Mouse (Mus musculus): ENCODE results near the gene Lrrc9. TPM values are rescaled to one million over a fixed set of nuclear protein-coding genes. Genes with fewer than 3 reads are reported as not detected.

Gene Lrrc9
- polyA plus RNA-seq, 1 experiment from 2014 or later, result 0.05 TPM

DNA sequence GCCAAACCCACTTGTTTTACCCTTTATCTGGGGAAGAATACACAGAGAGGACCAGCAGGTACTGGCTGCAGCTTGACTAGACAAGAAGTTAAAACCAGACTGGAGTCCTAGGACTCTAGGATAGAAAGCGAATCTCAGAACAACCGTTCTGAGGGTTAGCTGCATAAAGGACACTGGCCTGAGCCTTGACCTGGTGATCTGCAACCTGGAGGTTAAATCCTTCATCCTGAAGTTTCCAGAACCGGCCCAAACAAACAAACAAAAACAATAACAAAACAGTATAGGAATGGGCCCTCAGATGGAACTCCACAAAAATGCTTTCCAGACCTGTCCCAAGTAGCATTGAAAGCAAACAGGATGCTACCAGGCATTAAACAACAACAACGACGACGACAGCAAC lies 32.7 kb upstream of the Lrrc9 start, which contains the start of gene Rtn1:
Gene Rtn1, minus strand, starts transcription at position 101 of the 400 bp plus-strand sequence.
- Histone ChIP-seq H3K27ac (ENCODE audit: low read depth, low read length) (no peak within 1 kb of the TSS), H3K9me3 (ENCODE audit: control insufficient read depth) (no peaks in the 10 kb centered on the region), H3K36me3 (ENCODE audit: control insufficient read depth, insufficient read depth) (no peaks in the 10 kb centered on the region), H3K27me3 (replicated peaks; ENCODE audit: control insufficient read depth, insufficient read depth, low read length) (peaks cover 26% of the 10 kb centered on the region), H3K4me1 (replicated peaks; ENCODE audit: control insufficient read depth, insufficient read depth, low read length) (no peaks in the 10 kb centered on the region), H3K4me2 (replicated peaks; ENCODE audit: low read depth) (peak within 1 kb of the TSS; percentile 77), H3K4me3 (ENCODE audit: low read depth, low read length) (peak within 1 kb of the TSS; percentile 53), H3K9ac (ENCODE audit: low read depth, low read length) (no peak within 1 kb of the TSS)
- no peak for TF ChIP-seq CTCF (IDR thresholded peaks at IDR 0.05; ENCODE audit: low read depth)
- ATAC-seq, result no peak
- WGBS, result 49% methylated on average over 6 of the region's 6 CpGs

DNA sequence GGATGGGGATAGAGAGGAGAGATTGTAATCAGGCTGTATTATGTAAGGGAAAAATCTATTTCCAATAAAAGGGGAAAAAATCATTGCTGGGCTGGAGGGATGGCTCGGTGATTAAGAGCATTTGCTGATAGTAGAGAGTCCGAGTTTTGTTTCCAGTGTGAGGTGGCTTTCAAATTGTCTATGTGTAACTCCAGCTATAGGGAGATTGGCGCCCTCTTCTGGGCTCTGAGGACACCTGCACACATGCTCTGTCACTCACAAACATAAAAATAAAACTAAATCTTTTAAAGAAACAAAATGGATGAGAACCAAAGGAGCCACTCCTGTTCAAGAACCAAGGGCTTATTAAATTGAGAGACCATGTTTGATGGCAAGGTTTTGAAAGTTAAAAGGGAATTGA lies 23.9 kb upstream of the Lrrc9 start:
- peak; percentile 61 for TF ChIP-seq CTCF (IDR thresholded peaks at IDR 0.05; ENCODE audit: low read depth)
- H3K27me3 ChIP-seq (replicated peaks; ENCODE audit: control insufficient read depth, insufficient read depth, low read length), result no peaks in the 10 kb centered on the region
- H3K36me3 ChIP-seq (ENCODE audit: control insufficient read depth, insufficient read depth), result no peaks in the 10 kb centered on the region
- no peak overlapping the region for H3K4me2 ChIP-seq (replicated peaks; ENCODE audit: low read depth)
- 35% methylated on average over 3 of the region's 3 CpGs for WGBS
- H3K4me1 ChIP-seq (replicated peaks; ENCODE audit: control insufficient read depth, insufficient read depth, low read length), result no peaks in the 10 kb centered on the region
- no peak overlapping the region for H3K27ac ChIP-seq (ENCODE audit: low read depth, low read length)
- H3K4me3 ChIP-seq (ENCODE audit: low read depth, low read length), result no peak overlapping the region
- no peak for ATAC-seq
- no peaks in the 10 kb centered on the region for H3K9me3 ChIP-seq (ENCODE audit: control insufficient read depth)
- H3K9ac ChIP-seq (ENCODE audit: low read depth, low read length), result no peak overlapping the region

- ATAC-seq, result no peak
- TF ChIP-seq CTCF (IDR thresholded peaks at IDR 0.05; ENCODE audit: low read depth), result no peak
- no peak overlapping the region for H3K9ac ChIP-seq (ENCODE audit: low read depth, low read length)
- no peaks in the 10 kb centered on the region for H3K9me3 ChIP-seq (ENCODE audit: control insufficient read depth)
- no peak overlapping the region for H3K27ac ChIP-seq (ENCODE audit: low read depth, low read length)
- no peaks in the 10 kb centered on the region for H3K4me1 ChIP-seq (replicated peaks; ENCODE audit: control insufficient read depth, insufficient read depth, low read length)
- H3K27me3 ChIP-seq (replicated peaks; ENCODE audit: control insufficient read depth, insufficient read depth, low read length), result no peaks in the 10 kb centered on the region
- H3K36me3 ChIP-seq (ENCODE audit: control insufficient read depth, insufficient read depth), result no peaks in the 10 kb centered on the region
- H3K4me3 ChIP-seq (ENCODE audit: low read depth, low read length), result no peak overlapping the region
- 39% methylated on average over 4 of the region's 4 CpGs for WGBS
- H3K4me2 ChIP-seq (replicated peaks; ENCODE audit: low read depth), result no peak overlapping the region
These were observed 19.0 kb upstream of the Lrrc9 start for GRCm38 (mm10) chr12:72422681-72423080.

DNA sequence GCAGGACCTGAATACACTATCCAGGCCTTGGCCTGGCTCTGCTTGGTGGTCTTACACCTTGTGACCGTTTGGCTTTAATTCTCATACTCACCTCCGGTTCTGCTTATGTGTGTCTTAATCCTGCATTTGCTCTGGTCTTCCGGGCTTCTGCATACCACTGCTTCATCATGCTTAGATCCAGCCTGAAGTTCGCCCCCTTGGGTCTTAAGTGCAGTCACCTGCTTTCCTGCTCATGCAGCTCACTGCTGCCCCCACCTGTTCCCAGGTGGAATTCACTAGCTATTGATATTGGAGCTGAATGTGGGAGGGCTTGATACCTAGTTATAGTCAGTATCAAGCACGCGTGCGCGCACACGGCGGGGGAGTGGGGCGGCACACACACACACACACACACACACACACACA lies 13.9 kb upstream of the Lrrc9 start:
- Histone ChIP-seq H3K27ac (ENCODE audit: low read depth, low read length) (no peak overlapping the region), H3K9ac (ENCODE audit: low read depth, low read length) (no peak overlapping the region), H3K27me3 (replicated peaks; ENCODE audit: control insufficient read depth, insufficient read depth, low read length) (no peaks in the 10 kb centered on the region), H3K9me3 (ENCODE audit: control insufficient read depth) (no peaks in the 10 kb centered on the region), H3K4me2 (replicated peaks; ENCODE audit: low read depth) (no peak overlapping the region), H3K4me1 (replicated peaks; ENCODE audit: control insufficient read depth, insufficient read depth, low read length) (no peaks in the 10 kb centered on the region), H3K36me3 (ENCODE audit: control insufficient read depth, insufficient read depth) (no peaks in the 10 kb centered on the region), H3K4me3 (ENCODE audit: low read depth, low read length) (no peak overlapping the region)
- WGBS, result 16% methylated on average over 11 of the region's 11 CpGs
- peak; percentile 28; the same call in 1 of the 2 replicates for ATAC-seq
- peak; percentile 88 for TF ChIP-seq CTCF (IDR thresholded peaks at IDR 0.05; ENCODE audit: low read depth)

DNA sequence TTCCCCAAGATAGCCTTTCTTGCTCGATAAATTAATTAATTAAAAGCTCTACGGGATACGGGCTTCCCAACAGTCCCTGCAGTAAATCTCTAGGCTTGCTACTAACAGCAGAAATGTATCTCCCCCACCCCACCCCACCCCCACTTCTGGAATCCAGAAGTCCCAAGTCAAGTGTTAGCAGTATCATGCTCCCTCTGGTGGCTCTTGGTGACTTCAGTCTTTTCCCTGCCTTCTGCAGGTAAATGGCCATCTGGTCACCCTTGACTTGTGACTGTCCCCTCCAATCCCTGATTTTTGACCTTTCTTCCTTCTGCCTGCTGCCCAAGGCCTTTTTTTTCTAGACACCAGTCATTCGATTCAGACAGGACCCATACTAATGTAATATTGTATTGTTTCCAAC lies 9.5 kb upstream of the Lrrc9 start:
- no peak overlapping the region for H3K4me2 ChIP-seq (replicated peaks; ENCODE audit: low read depth)
- H3K4me3 ChIP-seq (ENCODE audit: low read depth, low read length), result no peak overlapping the region
- peak; percentile 35; the same call in 1 of the 2 replicates for TF ChIP-seq CTCF (IDR thresholded peaks at IDR 0.05; ENCODE audit: low read depth)
- H3K27ac ChIP-seq (ENCODE audit: low read depth, low read length), result no peak overlapping the region
- no peaks in the 10 kb centered on the region for H3K9me3 ChIP-seq (ENCODE audit: control insufficient read depth)
- no peak overlapping the region for H3K9ac ChIP-seq (ENCODE audit: low read depth, low read length)
- no peaks in the 10 kb centered on the region for H3K4me1 ChIP-seq (replicated peaks; ENCODE audit: control insufficient read depth, insufficient read depth, low read length)
- WGBS, result 83% methylated on average over 4 of the region's 4 CpGs
- H3K36me3 ChIP-seq (ENCODE audit: control insufficient read depth, insufficient read depth), result no peaks in the 10 kb centered on the region
- H3K27me3 ChIP-seq (replicated peaks; ENCODE audit: control insufficient read depth, insufficient read depth, low read length), result no peaks in the 10 kb centered on the region
- ATAC-seq, result no peak

- H3K27ac ChIP-seq (ENCODE audit: low read depth, low read length), result no peak overlapping the region
- H3K9me3 ChIP-seq (ENCODE audit: control insufficient read depth), result no peaks in the 10 kb centered on the region
- H3K4me3 ChIP-seq (ENCODE audit: low read depth, low read length), result no peak overlapping the region
- no peak for TF ChIP-seq CTCF (IDR thresholded peaks at IDR 0.05; ENCODE audit: low read depth)
- no peaks in the 10 kb centered on the region for H3K27me3 ChIP-seq (replicated peaks; ENCODE audit: control insufficient read depth, insufficient read depth, low read length)
- ATAC-seq, result no peak
- no peak overlapping the region for H3K4me2 ChIP-seq (replicated peaks; ENCODE audit: low read depth)
- WGBS, result 55% methylated on average over 9 of the region's 9 CpGs
- H3K9ac ChIP-seq (ENCODE audit: low read depth, low read length), result no peak overlapping the region
- no peaks in the 10 kb centered on the region for H3K4me1 ChIP-seq (replicated peaks; ENCODE audit: control insufficient read depth, insufficient read depth, low read length)
- no peaks in the 10 kb centered on the region for H3K36me3 ChIP-seq (ENCODE audit: control insufficient read depth, insufficient read depth)
These were observed 8.3 kb upstream of the Lrrc9 start for GRCm38 (mm10) chr12:72433241-72433865.
